Mouse (Mus musculus) intestine, embryonic 15.5 days (tissue): ENCODE measurements around the gene Dok5. TPM values are rescaled to one million over a fixed set of nuclear protein-coding genes. Genes with fewer than 3 reads are reported as not detected.

Source experiments
- ATAC-seq: fragments of 200-750 bp; cut with Nextera tagmentation; 2 replicates; pipeline ENCODE4 v1.8.0; 2017; ENCODE audit warnings: moderate TSS enrichment, moderate library complexity
- H3K27ac ChIP-seq: fragments of 300-500 bp; sonication (generic); 2 replicates; pipeline ENCODE4 v1.5.1; 2015; ENCODE audit warnings: mild to moderate bottlenecking, inconsistent platforms
- H3K27me3 ChIP-seq: fragments of 300-500 bp; sonication (generic); replicated peaks from 2 replicates; pipeline ENCODE4 v1.6.1; 2015; ENCODE audit warnings: inconsistent platforms
- H3K36me3 ChIP-seq: fragments of 300-500 bp; sonication (generic); 2 replicates; pipeline ENCODE4 v1.6.1; 2015; ENCODE audit warnings: inconsistent platforms
- H3K4me1 ChIP-seq: fragments of 300-500 bp; sonication (generic); replicated peaks from 2 replicates; pipeline ENCODE4 v1.6.1; 2015; ENCODE audit warnings: inconsistent platforms
- H3K4me2 ChIP-seq: fragments of 300-500 bp; sonication (generic); replicated peaks from 2 replicates; pipeline ENCODE4 v1.6.1; 2015; ENCODE audit warnings: mild to moderate bottlenecking, inconsistent platforms
- H3K4me3 ChIP-seq: fragments of 300-500 bp; sonication (generic); replicated peaks from 2 replicates; pipeline ENCODE4 v1.5.1; 2015; ENCODE audit warnings: inconsistent platforms
- H3K9ac ChIP-seq: fragments of 300-500 bp; sonication (generic); 2 replicates; pipeline ENCODE4 v1.6.1; 2015; ENCODE audit warnings: inconsistent platforms
- H3K9me3 ChIP-seq: fragments of 300-500 bp; sonication (generic); 2 replicates; pipeline ENCODE4 v1.6.1; 2016; ENCODE audit warnings: inconsistent platforms
- WGBS: fragments of 180-500 bp; shearing (Covaris S2); methylation state at CpG from one replicate; pipeline ENCODE4 v1.1.7; 2015; 5-methylcytosine and 5-hydroxymethylcytosine counted together
- polyA plus RNA-seq: library from polyadenylated mRNA; unstranded; fragments of >200 nt; fragmentation: Nextera tagmentation; extraction: Ambion mirVana; gene quantifications from 2 replicates; pipeline ENCODE4 v1.2.1, GENCODE M21; 2015

Dok5 gene
- polyA plus RNA-seq, result 2.6 and 2.8 TPM in 2 replicates

DNA sequence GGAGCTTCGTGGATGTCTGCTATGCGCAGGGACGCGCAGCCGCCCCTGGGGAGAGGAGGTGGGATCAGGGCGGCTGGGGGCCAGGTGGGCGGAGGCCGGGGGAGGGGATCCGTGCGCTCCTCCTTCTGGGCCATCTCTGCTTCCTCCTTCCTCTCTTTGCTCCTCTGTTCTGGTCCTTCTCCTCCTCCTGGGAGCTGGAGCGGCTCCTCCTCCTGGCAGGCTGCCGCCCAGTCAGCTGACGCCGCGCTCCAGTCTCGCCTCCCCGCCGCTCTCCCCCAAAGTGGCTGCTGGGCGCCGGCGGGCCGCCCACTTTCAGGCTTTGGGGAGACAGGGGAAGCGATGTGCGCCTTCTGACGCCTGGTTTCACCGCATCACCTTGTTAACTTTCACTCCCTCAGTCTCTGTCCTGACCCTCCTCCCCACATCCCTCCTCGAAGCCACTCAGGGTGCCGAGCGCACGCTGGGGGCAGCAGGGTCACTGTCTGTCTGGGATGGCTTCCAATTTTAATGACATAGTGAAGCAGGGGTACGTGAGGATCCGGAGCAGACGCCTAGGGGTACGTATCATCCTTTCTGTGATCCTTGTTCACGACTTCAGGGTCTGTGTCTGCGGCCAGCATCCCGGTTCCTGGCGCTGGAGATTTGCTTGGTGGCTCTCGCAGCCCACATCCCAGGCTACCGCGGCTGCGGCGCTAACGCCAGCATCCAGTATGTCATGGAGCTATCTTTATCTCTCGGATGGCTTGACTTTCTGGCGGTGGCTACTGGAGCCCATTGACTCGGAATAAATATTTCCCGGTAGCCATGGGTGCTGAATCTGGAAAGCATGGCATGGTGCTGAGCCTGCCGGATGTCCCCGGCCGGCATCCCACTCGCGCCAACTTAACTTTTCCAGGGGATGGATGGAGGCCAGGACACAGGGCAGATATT is at the start of gene Dok5:
TSS of gene Dok5 (plus strand) at position 176 of the 930 bp plus-strand sequence.
- Histone ChIP-seq H3K4me3 (peak within 1 kb of the TSS; percentile 45), H3K36me3 (no peaks in the 10 kb centered on the region), H3K4me2 (peak within 1 kb of the TSS; percentile 85), H3K9me3 (no peaks in the 10 kb centered on the region), H3K27ac (no peak within 1 kb of the TSS), H3K4me1 (peaks cover 5% of the 10 kb centered on the region), H3K9ac (peak within 1 kb of the TSS; percentile 28), H3K27me3 (peaks cover 15% of the 10 kb centered on the region)
- ATAC-seq, result peak; percentile 96
- 2% methylated on average over 50 of the region's 53 CpGs for WGBS

DNA sequence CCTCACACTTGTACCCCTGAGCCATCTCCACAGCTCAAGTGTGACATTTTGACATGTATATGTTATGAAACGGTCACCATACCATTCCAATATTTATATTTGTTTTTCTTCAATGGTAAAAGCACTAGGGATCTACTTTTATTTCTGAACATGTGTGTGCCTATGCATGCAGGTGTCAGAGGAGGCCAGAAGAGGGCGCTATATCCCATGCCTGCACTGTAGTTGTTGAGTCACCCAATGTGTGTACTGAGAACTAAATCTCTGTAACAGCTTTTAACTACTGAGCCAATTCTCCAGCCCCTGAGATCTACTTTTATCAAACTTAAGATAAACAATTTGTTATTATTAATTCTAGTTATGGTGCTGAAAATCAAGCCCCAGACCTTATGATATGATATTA is 48.2 kb upstream of the Dok5 start:
- no peaks in the 10 kb centered on the region for H3K9me3 ChIP-seq
- no peak overlapping the region for H3K9ac ChIP-seq
- no peak overlapping the region for H3K4me3 ChIP-seq
- H3K27ac ChIP-seq, result no peak overlapping the region
- ATAC-seq, result no peak
- H3K4me1 ChIP-seq, result no peaks in the 10 kb centered on the region
- H3K27me3 ChIP-seq, result no peaks in the 10 kb centered on the region
- no peaks in the 10 kb centered on the region for H3K36me3 ChIP-seq
- WGBS, result 77% methylated on average over 2 of the region's 2 CpGs
- no peak overlapping the region for H3K4me2 ChIP-seq

- Histone ChIP-seq H3K27ac (no peak overlapping the region), H3K4me3 (no peak overlapping the region), H3K9me3 (no peaks in the 10 kb centered on the region), H3K36me3 (no peaks in the 10 kb centered on the region), H3K4me2 (no peak overlapping the region), H3K9ac (no peak overlapping the region), H3K4me1 (no peaks in the 10 kb centered on the region), H3K27me3 (no peaks in the 10 kb centered on the region)
- WGBS, result 82% methylated on average over 23 of the region's 23 CpGs
- ATAC-seq, result no peak
These were observed 36.3 kb upstream of the Dok5 start for GRCm38 (mm10) chr2:170695071-170695936.

DNA sequence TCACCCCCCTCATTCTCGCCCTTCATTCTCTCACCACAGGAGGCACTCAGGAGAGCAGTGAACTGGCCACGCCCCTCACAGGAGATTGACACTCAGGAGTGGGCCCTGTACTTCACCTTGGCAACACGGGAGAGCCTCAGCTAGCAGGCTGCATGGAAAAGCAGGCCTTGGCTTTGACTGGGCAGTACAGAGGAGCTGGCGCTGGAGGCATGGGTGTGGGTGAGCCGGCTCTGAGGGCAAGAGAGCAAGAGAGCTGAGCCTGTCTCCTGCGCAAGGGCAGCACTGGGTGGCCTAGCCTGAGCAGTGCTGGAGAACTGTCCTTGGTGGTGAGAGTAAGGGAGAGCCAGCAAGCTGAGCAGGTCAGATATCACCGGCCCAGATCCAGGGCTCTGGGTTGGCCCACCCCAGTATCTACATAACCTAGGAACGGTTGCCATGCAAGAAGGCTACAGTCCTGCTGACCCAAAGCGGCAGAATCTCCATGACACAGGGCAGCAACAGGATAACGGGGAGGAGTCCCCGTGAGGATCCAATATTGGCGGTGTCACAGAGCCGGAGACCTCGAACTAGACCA is 35.6 kb upstream of the Dok5 start:
- no peak for ATAC-seq
- no peak overlapping the region for H3K4me2 ChIP-seq
- no peaks in the 10 kb centered on the region for H3K4me1 ChIP-seq
- no peak overlapping the region for H3K4me3 ChIP-seq
- no peaks in the 10 kb centered on the region for H3K9me3 ChIP-seq
- H3K27me3 ChIP-seq, result no peaks in the 10 kb centered on the region
- no peak overlapping the region for H3K27ac ChIP-seq
- WGBS, result 71% methylated on average over 14 of the region's 14 CpGs
- no peaks in the 10 kb centered on the region for H3K36me3 ChIP-seq
- H3K9ac ChIP-seq, result no peak overlapping the region

DNA sequence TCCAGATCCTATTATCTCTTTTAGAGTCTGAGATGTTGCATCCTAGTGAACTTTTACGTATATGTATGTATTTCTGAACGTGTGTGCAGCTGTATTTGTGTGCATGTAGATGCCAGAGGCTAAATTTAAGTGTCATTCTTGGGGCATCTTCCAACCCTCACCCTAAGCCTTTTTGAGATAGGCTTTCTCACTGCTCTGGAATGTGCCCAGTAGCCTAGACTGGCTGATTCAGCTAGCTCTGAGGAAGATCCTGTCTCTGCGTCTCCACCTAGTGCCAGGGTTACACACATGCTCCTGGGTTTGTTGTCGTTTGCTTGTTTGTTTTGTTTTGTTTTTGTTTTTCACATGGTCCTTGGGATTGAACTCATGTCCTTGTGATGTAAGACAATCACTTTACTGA is 31.1 kb upstream of the Dok5 start:
- no peak overlapping the region for H3K9ac ChIP-seq
- no peaks in the 10 kb centered on the region for H3K27me3 ChIP-seq
- H3K36me3 ChIP-seq, result no peaks in the 10 kb centered on the region
- no peak overlapping the region for H3K4me3 ChIP-seq
- no peaks in the 10 kb centered on the region for H3K9me3 ChIP-seq
- 81% methylated on average over 4 of the region's 4 CpGs for WGBS
- no peak overlapping the region for H3K27ac ChIP-seq
- no peak for ATAC-seq
- H3K4me1 ChIP-seq, result no peaks in the 10 kb centered on the region
- H3K4me2 ChIP-seq, result no peak overlapping the region

GRCm38 (mm10) chr2:170706488-170706887 is 25.1 kb upstream of the Dok5 start:
- no peak overlapping the region for H3K27ac ChIP-seq
- H3K36me3 ChIP-seq, result no peaks in the 10 kb centered on the region
- ATAC-seq, result no peak
- H3K4me1 ChIP-seq, result no peaks in the 10 kb centered on the region
- H3K9ac ChIP-seq, result no peak overlapping the region
- WGBS, result 81% methylated on average over 4 of the region's 4 CpGs
- no peaks in the 10 kb centered on the region for H3K27me3 ChIP-seq
- H3K9me3 ChIP-seq, result no peaks in the 10 kb centered on the region
- H3K4me2 ChIP-seq, result no peak overlapping the region
- no peak overlapping the region for H3K4me3 ChIP-seq

GRCm38 (mm10) chr2:170707672-170708071 is 23.9 kb upstream of the Dok5 start:
- Histone ChIP-seq H3K4me2 (no peak overlapping the region), H3K27ac (no peak overlapping the region), H3K9me3 (no peaks in the 10 kb centered on the region), H3K4me1 (no peaks in the 10 kb centered on the region), H3K36me3 (no peaks in the 10 kb centered on the region), H3K27me3 (no peaks in the 10 kb centered on the region), H3K4me3 (no peak overlapping the region), H3K9ac (no peak overlapping the region)
- no peak for ATAC-seq
- WGBS, result 82% methylated on average over 3 of the region's 3 CpGs

DNA sequence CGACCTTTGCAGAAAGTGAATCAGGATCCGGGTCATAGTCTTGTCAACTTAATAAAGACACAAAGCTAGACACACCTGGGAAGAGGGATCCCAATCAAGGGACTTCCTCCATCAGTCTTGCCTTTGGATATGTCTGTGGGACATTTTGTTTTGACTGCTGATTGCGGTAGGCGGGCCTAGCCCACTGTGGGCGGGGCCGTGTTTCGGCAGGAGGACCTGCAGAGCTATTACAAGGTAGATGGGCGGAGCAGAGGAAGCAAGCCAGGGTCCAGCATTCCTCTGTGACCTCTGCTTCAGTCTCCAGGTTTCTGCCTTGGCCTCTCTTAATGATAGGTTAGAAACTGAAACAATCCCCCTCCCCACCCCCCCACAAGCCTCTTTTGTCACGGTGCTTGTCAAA is 22.7 kb upstream of the Dok5 start:
- Histone ChIP-seq H3K36me3 (no peaks in the 10 kb centered on the region), H3K9ac (no peak overlapping the region), H3K27ac (no peak overlapping the region), H3K27me3 (no peaks in the 10 kb centered on the region), H3K4me1 (no peaks in the 10 kb centered on the region), H3K4me2 (no peak overlapping the region), H3K4me3 (no peak overlapping the region), H3K9me3 (no peaks in the 10 kb centered on the region)
- no peak for ATAC-seq
- WGBS, result 71% methylated on average over 9 of the region's 9 CpGs

DNA sequence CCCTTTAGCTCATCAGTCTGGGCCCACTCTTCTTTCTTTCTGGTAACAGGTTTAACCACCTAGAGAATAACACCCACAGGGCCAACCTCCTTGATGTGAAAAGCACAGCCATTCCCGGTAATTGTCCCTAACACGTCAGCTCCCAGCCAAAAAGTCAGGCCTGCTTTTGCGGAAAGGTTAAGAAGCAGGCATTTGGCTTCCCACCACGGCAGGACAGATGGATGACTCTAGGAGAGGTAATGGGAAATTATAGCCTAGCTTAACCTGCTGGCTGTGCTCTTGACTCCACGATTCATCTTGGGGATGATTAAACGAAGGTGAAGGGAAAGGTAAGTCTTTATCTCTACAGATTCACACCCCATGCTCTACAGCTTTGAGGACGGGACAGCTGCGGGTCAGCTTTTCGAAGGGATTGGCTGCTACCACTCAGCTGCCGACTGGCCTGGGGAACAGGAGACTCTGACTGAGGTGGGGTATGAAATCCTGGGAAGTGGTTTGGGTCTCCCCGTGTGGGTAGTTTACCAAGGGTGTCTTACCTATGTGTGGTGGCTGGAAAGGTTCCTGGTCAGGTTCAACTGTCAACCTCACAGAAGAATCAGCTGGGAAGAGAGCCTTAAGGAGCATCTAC is 18.8 kb upstream of the Dok5 start:
- no peak overlapping the region for H3K27ac ChIP-seq
- 76% methylated on average over 11 of the region's 11 CpGs for WGBS
- H3K4me1 ChIP-seq, result no peaks in the 10 kb centered on the region
- H3K9ac ChIP-seq, result no peak overlapping the region
- no peak for ATAC-seq
- H3K9me3 ChIP-seq, result no peaks in the 10 kb centered on the region
- no peak overlapping the region for H3K4me2 ChIP-seq
- no peaks in the 10 kb centered on the region for H3K36me3 ChIP-seq
- no peak overlapping the region for H3K4me3 ChIP-seq
- H3K27me3 ChIP-seq, result no peaks in the 10 kb centered on the region

DNA sequence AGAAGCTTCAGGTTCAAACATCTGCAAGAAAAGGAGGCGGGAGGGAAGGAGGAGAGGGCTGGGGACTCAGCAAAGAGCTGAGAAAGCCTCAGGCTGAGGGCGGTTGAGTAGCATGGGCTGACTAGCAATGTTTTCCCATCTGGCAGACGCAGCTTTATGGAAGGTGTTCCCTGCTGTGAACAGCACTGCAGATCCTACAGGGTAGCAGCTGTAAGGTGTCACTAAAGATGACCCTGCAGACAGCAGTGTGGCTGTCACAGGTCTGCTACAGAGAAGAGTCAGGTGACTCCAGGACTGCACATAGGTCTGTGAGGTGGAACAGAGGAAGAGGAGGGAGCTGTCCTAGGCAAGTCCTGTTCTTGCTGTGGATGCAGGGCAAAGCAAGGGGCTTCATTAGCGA is 11.2 kb upstream of the Dok5 start:
- Histone ChIP-seq H3K9me3 (no peaks in the 10 kb centered on the region), H3K4me3 (no peak overlapping the region), H3K9ac (no peak overlapping the region), H3K27ac (no peak overlapping the region), H3K4me1 (no peaks in the 10 kb centered on the region), H3K27me3 (no peaks in the 10 kb centered on the region), H3K4me2 (no peak overlapping the region), H3K36me3 (no peaks in the 10 kb centered on the region)
- no peak for ATAC-seq
- WGBS, result 43% methylated on average over 4 of the region's 4 CpGs

GRCm38 (mm10) chr2:170724136-170724535 is 7.5 kb upstream of the Dok5 start:
- no peak for ATAC-seq
- WGBS, result 56% methylated on average over 13 of the region's 13 CpGs
- no peak overlapping the region for H3K27ac ChIP-seq
- no peak overlapping the region for H3K4me2 ChIP-seq
- H3K36me3 ChIP-seq, result no peaks in the 10 kb centered on the region
- H3K9ac ChIP-seq, result no peak overlapping the region
- no peak overlapping the region for H3K4me3 ChIP-seq
- no peaks in the 10 kb centered on the region for H3K9me3 ChIP-seq
- H3K4me1 ChIP-seq, result no peaks in the 10 kb centered on the region
- H3K27me3 ChIP-seq, result no peaks in the 10 kb centered on the region

DNA sequence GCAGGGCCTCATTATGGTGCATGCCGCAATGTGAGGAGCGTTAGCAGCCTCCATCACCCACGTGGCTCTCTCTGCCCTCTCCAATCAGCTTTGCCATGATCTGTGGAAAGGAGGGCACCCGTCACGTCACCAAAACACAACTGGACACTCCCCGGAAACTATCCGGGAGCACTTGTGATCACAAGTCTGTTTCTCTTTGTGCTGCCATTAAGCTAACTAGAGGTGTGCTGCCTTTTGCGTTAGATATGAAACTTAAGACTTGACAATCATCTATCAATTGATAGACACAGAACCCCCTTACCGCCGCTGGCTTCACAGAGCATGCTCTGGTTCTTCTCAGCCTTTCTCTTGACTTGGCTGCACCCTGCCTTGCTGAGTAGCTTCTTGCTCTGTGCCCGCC is 6.9 kb upstream of the Dok5 start:
- 78% methylated on average over 11 of the region's 11 CpGs for WGBS
- H3K9me3 ChIP-seq, result no peaks in the 10 kb centered on the region

More for the DNA sequence above, 6.9 kb upstream of the Dok5 start:
- ATAC-seq, result no peak
- Histone ChIP-seq H3K27me3 (no peaks in the 10 kb centered on the region), H3K4me3 (no peak overlapping the region), H3K36me3 (no peaks in the 10 kb centered on the region), H3K9ac (no peak overlapping the region), H3K4me2 (no peak overlapping the region), H3K27ac (no peak overlapping the region), H3K4me1 (no peaks in the 10 kb centered on the region)
